Mouse (Mus musculus) cerebral cortex, adult 2 months (tissue): ENCODE results near the gene Lrp4.

Source experiments
- WGBS: fragments of 180-500 bp; shearing (Covaris S2); methylation state at CpG from one replicate; pipeline ENCODE4 v1.1.7; 2018; 5-methylcytosine and 5-hydroxymethylcytosine counted together

Lrp4 gene

DNA sequence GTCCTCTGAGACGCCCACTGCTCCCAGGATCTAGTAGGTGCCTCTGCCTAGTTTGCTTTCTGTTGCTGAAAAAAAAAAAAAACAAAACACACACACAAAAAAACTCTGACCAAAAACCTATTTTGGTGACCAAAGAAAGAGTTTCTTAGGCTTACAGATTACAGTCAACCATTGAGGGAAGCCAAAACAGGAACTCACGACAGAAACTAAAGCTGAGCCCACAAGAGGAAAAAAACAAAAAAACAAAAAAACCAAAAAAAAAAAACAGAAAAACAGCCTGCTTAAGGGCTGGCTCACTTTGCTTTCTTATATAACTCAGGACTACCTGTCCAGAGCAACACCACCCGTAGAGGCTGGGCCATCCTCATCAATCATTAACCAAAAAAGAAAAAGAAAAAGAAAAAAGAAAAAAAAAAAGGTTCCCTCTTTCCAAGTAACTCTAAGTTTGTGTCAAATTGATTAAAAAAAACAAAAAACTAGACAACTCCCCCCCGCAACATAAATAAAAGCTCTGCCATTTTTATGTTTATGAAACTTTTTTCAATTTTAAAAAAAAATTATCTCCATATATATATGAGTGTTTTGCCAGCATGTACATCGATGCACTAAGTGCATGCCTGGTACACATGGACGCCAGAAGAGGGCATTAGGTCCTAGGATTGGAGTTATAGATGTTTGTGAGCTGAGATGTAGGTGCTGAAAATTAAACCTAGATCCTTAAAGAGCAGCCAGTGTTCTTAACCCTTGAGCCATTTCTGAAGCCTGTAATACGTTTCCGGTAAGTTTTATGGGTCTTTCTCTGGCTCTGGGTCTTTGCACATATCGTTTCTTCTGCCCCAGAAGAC, 3.9 kb upstream of the Lrp4 start:
- 84% methylated on average over 9 of the region's 9 CpGs for WGBS

- 93% methylated on average over 3 of the region's 3 CpGs for WGBS
Observed at GRCm38 (mm10) chr2:91454434-91454833, 2.9 kb upstream of the Lrp4 start.

GRCm38 (mm10) chr2:91455826-91456225, 1.5 kb upstream of the Lrp4 start:
- 3% methylated on average over 4 of the region's 4 CpGs for WGBS

DNA sequence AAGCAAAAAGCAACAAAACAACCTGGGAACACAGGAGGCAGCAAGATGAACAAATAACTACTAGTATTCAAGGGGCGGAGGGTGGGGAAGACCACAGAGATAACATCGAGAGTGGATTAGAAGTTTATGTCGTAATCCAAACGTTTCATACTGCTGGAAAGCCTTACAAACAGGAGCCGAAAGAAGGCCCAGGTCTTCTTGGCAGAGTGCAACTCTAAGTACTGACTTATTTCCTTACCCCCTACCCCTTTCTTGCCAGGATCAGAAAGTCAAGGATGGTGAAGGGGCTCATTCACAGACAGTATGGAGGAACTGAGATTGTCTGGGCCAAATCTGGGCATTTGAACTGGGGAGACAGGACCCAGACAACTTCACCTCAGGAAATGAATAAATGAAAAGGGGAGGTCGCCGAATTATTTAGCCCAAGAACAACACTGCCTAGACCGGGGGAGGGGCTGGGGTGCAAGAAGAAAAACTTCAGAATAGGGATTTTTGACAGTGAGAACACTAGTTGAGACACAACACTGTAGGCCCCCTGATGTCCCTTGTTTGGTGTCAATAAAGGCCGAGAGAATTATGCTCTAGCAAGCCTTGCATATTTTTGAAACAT, 715 bp upstream of the Lrp4 start:
- 69% methylated on average over 9 of the region's 9 CpGs for WGBS

GRCm38 (mm10) chr2:91457656-91458251, 443 bp downstream of the Lrp4 start:
- WGBS, result under 1% methylated on average over 43 of the region's 45 CpGs

GRCm38 (mm10) chr2:91458252-91458672, 951 bp downstream of the Lrp4 start:
- under 1% methylated on average over 21 of the region's 21 CpGs for WGBS

- WGBS, result under 1% methylated on average over 32 of the region's 32 CpGs
Observed at GRCm38 (mm10) chr2:91458673-91459391, 1.5 kb downstream of the Lrp4 start.

DNA sequence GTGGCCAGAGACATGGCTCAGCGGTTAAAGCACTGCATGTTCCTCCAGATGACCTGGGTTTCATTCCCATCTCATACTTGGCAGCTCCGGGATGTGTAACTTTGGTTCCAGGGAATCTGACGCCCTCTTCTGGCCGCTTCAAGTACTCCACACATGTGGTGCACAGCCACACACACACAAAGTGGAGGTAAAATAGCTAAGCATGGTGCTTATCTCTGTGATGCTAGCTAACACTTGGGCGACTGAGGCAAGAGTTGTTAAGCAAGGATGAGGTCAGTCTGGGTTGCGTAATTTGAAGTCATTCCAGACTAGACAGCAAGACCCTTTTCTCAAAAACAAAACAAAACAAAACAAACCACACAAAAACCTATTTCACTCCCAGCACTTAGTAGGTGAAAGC, 2.8 kb downstream of the Lrp4 start:
- WGBS, result 95% methylated on average over 6 of the region's 6 CpGs

GRCm38 (mm10) chr2:91460771-91461170, 3.5 kb downstream of the Lrp4 start:
- WGBS, result 84% methylated on average over 7 of the region's 7 CpGs

DNA sequence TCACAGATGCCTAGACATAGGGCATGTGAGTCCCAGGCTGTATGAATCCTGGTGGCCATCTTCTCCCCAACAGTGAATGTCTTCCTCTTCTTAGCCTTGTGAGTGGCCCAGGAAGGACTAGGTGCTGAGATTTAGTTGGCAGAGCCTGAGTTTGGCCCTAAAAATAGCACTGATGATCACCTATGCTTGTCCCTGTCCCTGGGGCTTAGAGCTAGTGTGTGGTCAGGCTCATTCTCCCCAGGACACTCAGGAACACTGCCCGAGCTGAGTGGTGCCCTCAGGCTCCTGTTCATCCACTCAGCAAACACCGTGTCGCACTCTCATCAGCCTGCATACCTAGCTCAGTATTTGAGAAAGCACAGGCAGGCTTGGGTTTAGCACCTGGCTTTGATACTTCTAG, 4.0 kb downstream of the Lrp4 start:
- WGBS, result 83% methylated on average over 3 of the region's 3 CpGs

- 53% methylated on average over 2 of the region's 2 CpGs for WGBS
Observed at GRCm38 (mm10) chr2:91462196-91462595, 4.9 kb downstream of the Lrp4 start.

- 37% methylated on average over 12 of the region's 12 CpGs for WGBS
Observed at GRCm38 (mm10) chr2:91462681-91463080, 5.4 kb downstream of the Lrp4 start.

- WGBS, result 84% methylated on average over 3 of the region's 3 CpGs
Observed at GRCm38 (mm10) chr2:91465934-91466333, 8.6 kb downstream of the Lrp4 start.

DNA sequence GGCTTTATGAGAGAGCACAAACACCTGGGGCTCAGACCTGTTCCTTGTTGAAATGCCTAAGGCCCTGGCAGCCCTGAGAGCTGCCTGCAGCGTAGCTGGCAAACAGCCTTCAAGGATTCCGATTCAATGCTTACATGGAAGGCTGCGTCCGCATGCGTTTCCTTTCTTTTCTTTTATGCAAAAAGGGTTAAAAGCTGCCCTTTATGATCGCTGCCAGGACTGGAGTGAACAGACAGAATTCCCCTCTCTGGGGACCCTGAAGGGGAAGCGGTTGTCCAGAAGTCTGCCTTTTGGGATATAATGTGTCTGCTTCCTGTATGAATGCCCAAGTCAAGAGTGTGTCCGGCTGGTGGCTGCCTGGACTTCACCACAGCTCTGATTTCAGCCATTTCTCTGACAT, 10.3 kb downstream of the Lrp4 start:
- 71% methylated on average over 8 of the region's 8 CpGs for WGBS

DNA sequence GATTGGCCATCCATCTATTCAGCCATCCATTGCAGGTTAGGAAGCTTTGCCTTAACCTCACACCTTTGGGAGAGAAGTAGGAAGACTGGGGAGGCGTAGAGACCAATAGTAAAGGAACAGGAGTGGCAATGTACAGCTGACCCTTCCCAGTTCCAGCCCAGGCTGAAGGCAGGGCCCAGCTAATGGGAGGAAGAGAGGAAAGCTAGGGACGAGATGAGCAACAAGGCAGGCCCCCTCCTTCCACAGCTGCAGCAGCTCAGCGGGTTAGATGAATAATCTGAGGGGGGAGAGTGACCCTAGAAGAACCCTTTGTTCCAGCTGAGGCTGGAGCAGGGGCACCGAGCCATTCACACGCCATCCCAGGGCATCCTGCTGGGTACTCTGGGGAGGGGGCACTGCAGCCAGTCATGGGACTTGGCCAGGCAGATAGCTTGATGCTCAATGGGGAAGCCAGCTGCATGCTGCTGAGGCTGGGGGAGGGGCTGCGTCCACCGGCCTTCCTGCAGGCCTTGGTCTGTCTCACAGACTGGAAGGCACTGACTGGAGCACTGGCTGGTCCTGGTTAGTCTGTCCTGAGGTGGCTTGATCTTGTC, 12.8 kb downstream of the Lrp4 start:
- 48% methylated on average over 7 of the region's 7 CpGs for WGBS

DNA sequence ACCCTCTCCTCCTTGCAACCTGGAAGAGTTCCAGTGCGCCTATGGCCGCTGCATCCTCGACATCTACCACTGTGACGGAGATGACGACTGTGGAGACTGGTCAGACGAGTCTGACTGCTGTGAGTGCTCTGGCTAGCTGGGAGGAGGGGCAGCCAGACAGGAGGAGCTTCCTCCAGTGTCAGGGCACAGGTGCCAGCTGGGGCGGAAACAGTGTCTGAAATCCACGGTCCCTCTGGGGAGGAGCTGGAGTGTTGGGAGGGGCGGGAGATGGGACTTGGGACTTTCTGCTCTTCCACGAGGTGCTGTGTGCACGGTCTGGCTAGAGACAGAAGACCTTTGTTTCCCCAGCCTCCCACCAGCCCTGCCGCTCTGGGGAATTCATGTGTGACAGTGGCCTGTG, 17.0 kb downstream of the Lrp4 start:
- WGBS, result 79% methylated on average over 12 of the region's 12 CpGs

DNA sequence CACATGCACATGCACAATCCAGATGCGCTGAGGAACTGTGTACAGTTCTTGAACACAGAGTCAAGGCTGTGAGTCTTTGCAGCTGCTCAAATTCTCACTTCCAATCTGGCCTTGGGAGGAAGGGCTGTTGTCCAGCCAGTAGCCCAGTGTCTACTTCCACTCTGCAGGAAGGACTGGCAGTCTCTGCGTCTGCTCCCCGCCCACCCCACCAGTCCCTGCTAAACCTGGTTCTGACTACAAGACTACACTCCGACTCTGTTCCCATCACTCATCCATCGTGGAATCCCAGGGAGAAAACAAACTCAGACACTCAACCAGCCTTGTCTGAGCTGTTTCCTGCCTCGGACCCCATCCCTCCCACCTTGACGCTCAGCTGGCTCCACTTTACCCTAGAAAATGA, 18.5 kb downstream of the Lrp4 start:
- WGBS, result 64% methylated on average over 7 of the region's 7 CpGs

DNA sequence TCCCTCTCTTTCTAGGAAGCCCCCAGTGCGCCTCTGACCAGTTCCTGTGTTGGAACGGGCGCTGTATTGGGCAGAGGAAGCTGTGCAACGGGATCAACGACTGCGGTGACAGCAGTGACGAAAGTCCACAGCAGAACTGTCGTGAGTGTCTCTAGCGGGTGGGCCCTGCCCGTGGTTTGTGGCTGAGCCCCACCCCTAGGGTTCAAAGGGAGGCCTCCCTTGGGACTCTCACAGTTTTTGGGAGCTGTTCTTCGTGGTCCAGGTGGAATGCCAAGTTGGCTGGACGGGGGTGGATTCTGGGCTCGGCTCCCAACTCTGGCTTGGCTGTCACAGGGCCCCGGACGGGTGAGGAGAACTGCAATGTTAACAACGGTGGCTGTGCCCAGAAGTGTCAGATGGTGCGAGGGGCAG, 18.9 kb downstream of the Lrp4 start:
- WGBS, result 54% methylated on average over 17 of the region's 17 CpGs

GRCm38 (mm10) chr2:91476841-91477240, 19.5 kb downstream of the Lrp4 start:
- 83% methylated on average over 7 of the region's 7 CpGs for WGBS

- 75% methylated on average over 9 of the region's 9 CpGs for WGBS
Observed at GRCm38 (mm10) chr2:91480399-91480801, 23.1 kb downstream of the Lrp4 start.

GRCm38 (mm10) chr2:91480805-91481514, 23.6 kb downstream of the Lrp4 start:
- WGBS, result 53% methylated on average over 6 of the region's 6 CpGs
